Mouse (Mus musculus) E14TG2a.4 (cell line): Measurements from ENCODE around the gene Prdm11.

Source experiments
- CTCF ChIP-seq: conservative IDR thresholded peaks from 2 replicates; pipeline ENCODE4 v1.5.1; 2014; ENCODE audit warnings: low read length
- POU5F1 ChIP-seq: IDR thresholded peaks from 2 replicates; pipeline ENCODE4 v1.6.1; 2014; ENCODE audit warnings: low read length, borderline replicate concordance

- TF ChIP-seq CTCF (no peak), POU5F1 (no peak)
Observed at GRCm38 (mm10) chr2:93045818-93046508, at the start of gene Prdm11.
